In the genomic region with DNA sequence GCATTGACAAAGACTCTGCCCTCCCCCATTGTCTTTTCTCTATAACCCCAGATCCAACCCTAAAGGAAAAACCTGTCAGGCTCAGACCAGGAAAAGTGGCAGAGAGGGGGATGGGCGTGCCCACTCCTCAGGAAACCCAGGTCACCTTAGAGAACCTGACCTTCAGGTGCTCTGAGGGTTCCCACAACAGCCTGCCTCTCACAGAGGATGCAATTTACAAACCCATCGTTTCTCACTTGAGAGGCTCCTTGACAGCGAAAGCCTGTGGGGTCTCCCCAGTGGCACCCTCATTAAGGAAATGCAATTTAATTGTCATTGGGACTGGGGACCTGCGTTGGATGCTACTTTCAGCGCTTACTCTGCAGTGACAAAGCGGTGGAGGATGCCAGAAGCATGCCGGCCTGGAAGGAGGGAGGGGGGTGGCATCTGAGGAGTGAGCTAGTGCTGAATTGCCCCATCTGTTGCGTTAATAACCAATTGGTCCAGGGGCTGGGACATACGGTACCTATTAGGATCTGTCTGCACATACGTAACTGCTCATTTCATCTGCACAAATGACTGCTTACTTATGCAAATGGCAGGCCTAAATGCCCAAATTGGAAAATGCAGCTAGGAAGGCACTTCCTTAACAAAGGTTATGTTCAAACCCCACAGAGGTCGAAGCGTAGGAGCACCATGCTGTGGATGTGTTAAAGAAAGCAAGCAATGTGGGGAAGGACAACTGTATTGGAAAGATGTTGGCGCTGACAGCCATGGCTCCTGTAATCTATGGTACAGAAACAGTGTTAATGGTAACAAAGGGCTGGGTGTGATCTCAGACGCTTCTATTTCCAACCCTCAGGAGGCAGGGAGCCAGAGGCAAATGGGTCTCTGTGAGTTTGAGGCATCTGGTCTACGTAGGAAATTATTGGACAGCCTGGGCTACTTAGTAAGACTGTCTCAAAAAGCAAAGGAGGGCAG, we compare ENCODE assay signal across 10 mouse cellular contexts. TPM values are rescaled to one million over a fixed set of nuclear protein-coding genes. Genes with fewer than 3 reads are reported as not detected.
DNase-seq lines count a peak whose midpoint lies in the region; ATAC-seq and TF ChIP-seq lines count a peak whose summit lies in the region.
"Had no signal": no experiment of that assay in that cellular context is flagged by ENCODE, and none has a peak within 500 bp of the region (broad histone marks: within the 10 kb centered on the region; RNA-seq: fewer than 3 reads in every experiment).

No protein-coding gene starts in this region.

- no peaks in the 10 kb centered on the region for H3K36me3 ChIP-seq in hindbrain, embryonic 11.5 days (ENCODE audit: control insufficient read depth, insufficient read depth, low read length)
- no peaks in the 10 kb centered on the region for H3K36me3 ChIP-seq in midbrain, embryonic 13.5 days

- H3K27ac ChIP-seq in hindbrain, embryonic 11.5 days (ENCODE audit: low read depth, low read length): peak overlapping the region; percentile 48; the same call in 1 of the 2 replicates
- peak overlapping the region; percentile 80 for H3K27ac ChIP-seq in midbrain, embryonic 13.5 days
- no peak overlapping the region for H3K27ac ChIP-seq in gastrocnemius, adult 2 months

- no peaks in the 10 kb centered on the region for H3K27me3 ChIP-seq in hindbrain, embryonic 11.5 days (ENCODE audit: control insufficient read depth, insufficient read depth, low read length)
- no peaks in the 10 kb centered on the region for H3K27me3 ChIP-seq in midbrain, embryonic 13.5 days

- H3K4me3 ChIP-seq in hindbrain, embryonic 11.5 days (ENCODE audit: low read depth, low read length): no peak overlapping the region
- no peak overlapping the region for H3K4me3 ChIP-seq in midbrain, embryonic 13.5 days (replicated peaks)
- no peak overlapping the region for H3K4me3 ChIP-seq in gastrocnemius, adult 2 months

- intact Hi-C loops in gastrocnemius, adult 2 months (cut with DNase I): no loop called here

- no peak for TF ChIP-seq CTCF in brain, embryonic 14.5 days (IDR thresholded peaks at IDR 0.05; ENCODE audit: borderline replicate concordance, extremely low read depth, insufficient read depth, insufficient read length)
- no peak for TF ChIP-seq CTCF in gastrocnemius, adult 2 months (IDR thresholded peaks at IDR 0.05)

- peaks cover 2% of the 10 kb centered on the region; the same call in 1 of the 2 replicates for H3K4me1 ChIP-seq in hindbrain, embryonic 11.5 days (replicated peaks; ENCODE audit: control insufficient read depth, insufficient read depth, low read length)
- H3K4me1 ChIP-seq in midbrain, embryonic 13.5 days (replicated peaks): peaks cover 49% of the 10 kb centered on the region

- TF ChIP-seq POLR2A in brain, embryonic 14.5 days (IDR thresholded peaks at IDR 0.05; ENCODE audit: borderline replicate concordance, extremely low read depth, insufficient read depth, insufficient read length, poor library complexity, severe bottlenecking): no peak

- 51% methylated on average over 15 of the region's 15 CpGs for WGBS in hindbrain, embryonic 11.5 days
- WGBS in midbrain, embryonic 13.5 days: 45% methylated on average over 15 of the region's 15 CpGs

- ATAC-seq in hindbrain, embryonic 11.5 days (ENCODE audit: low FRiP score): peak; percentile 79
- ATAC-seq in midbrain, embryonic 13.5 days: peak; percentile 77

- H3K4me2 ChIP-seq in hindbrain, embryonic 11.5 days (replicated peaks; ENCODE audit: low read depth, low read length): no peak overlapping the region
- no peak overlapping the region for H3K4me2 ChIP-seq in midbrain, embryonic 13.5 days (replicated peaks)

- H3K9me3 ChIP-seq in hindbrain, embryonic 11.5 days (ENCODE audit: control insufficient read depth, low read length): no peaks in the 10 kb centered on the region
- no peaks in the 10 kb centered on the region for H3K9me3 ChIP-seq in midbrain, embryonic 13.5 days

- peak; percentile 72 to 77 for DNase-seq in cerebellum, postnatal 14 days
- no peak for DNase-seq in cerebellum, adult 11-12 months
- peak; percentile 97 for DNase-seq in brain, embryonic 14.5 days (ENCODE audit: low read depth)
- peak; percentile 51 for DNase-seq in hindbrain, embryonic 11.5 days (ENCODE audit: low spot score)
- DNase-seq in retina, embryonic 14.5 days (ENCODE audit: low spot score): no peak
- no peak for DNase-seq in gastrocnemius, adult 18-20 months (ENCODE audit: low spot score)
- DNase-seq in gastrocnemius, adult 2 months: no peak

- H3K9ac ChIP-seq in hindbrain, embryonic 11.5 days (ENCODE audit: low read depth, low read length): no peak overlapping the region
- H3K9ac ChIP-seq in midbrain, embryonic 13.5 days (replicated peaks): no peak overlapping the region

RNA-seq across cellular contexts. Expression of a gene that starts 58.2 kb away (rescaled TPM):
- polyA plus RNA-seq in brain, embryonic 14.5 days (2012; rRNA removed): 0.11 TPM in 1 of 2 replicates, not detected in the other
- polyA plus RNA-seq in hindbrain, embryonic 11.5 days (2014; fragmentation: Nextera tagmentation; extraction: Ambion mirVana): not detected in 2 replicates
- not detected in 2 replicates for polyA plus RNA-seq in midbrain, embryonic 13.5 days (2015; fragmentation: Nextera tagmentation; extraction: Ambion mirVana)
- not detected for total RNA-seq in gastrocnemius, adult 18-20 months (2021)
- total RNA-seq in gastrocnemius, adult 2 months (2021): not detected
- total RNA-seq: granulocyte monocyte progenitor cell, adult 5-6 weeks; liver, adult 2 months had no signal

Comparison
In these comparisons a context has a peak if more than half of its experiments do, and no peak if none do; other contexts are left out.
1. DNase-seq: peak in cerebellum, postnatal 14 days (2 of 2), brain, embryonic 14.5 days (single experiment) and hindbrain, embryonic 11.5 days (single experiment); none in cerebellum, adult 11-12 months (single experiment), retina, embryonic 14.5 days (single experiment), gastrocnemius, adult 18-20 months (single experiment) and gastrocnemius, adult 2 months (single experiment).